Mouse (Mus musculus) heart, postnatal 0 days (tissue): ENCODE data around the gene Ephb1. TPM values are rescaled to one million over a fixed set of nuclear protein-coding genes. Genes with fewer than 3 reads are reported as not detected.

ENCODE experiments used
- ATAC-seq: fragments of 200-750 bp; cut with Nextera tagmentation; 2 replicates; pipeline ENCODE4 v1.8.0; 2017; ENCODE audit warnings: low read depth, moderate number of reproducible peaks, moderate library complexity; ENCODE audit not compliant: insufficient read depth
- DNase-seq: peaks from one replicate; pipeline ENCODE4 v3.0.0-alpha.2; 2016; ENCODE audit warnings: low spot score
- H3K27ac ChIP-seq: fragments of 300-500 bp; sonication (generic); 2 replicates; pipeline ENCODE4 v1.5.1; 2014; ENCODE audit warnings: low read depth, mild to moderate bottlenecking
- H3K27me3 ChIP-seq: fragments of 300-500 bp; sonication (generic); 2 replicates; pipeline ENCODE4 v1.6.1; 2014; ENCODE audit warnings: low read length, mixed read lengths; ENCODE audit not compliant: control insufficient read depth, insufficient read depth
- H3K36me3 ChIP-seq: fragments of 300-500 bp; sonication (generic); replicated peaks from 2 replicates; pipeline ENCODE4 v1.6.1; 2014; ENCODE audit warnings: low read length, mixed read lengths; ENCODE audit not compliant: control insufficient read depth, insufficient read depth
- H3K4me1 ChIP-seq: fragments of 300-500 bp; sonication (generic); 2 replicates; pipeline ENCODE4 v1.6.1; 2014; ENCODE audit warnings: antibody characterized with exemption; ENCODE audit not compliant: control insufficient read depth, insufficient read depth
- H3K4me2 ChIP-seq: fragments of 300-500 bp; sonication (generic); 2 replicates; pipeline ENCODE4 v1.6.1; 2014; ENCODE audit warnings: low read depth, mild to moderate bottlenecking, low read length, moderate library complexity
- H3K4me3 ChIP-seq: fragments of 300-500 bp; sonication (generic); 2 replicates; pipeline ENCODE4 v1.5.1; 2014; ENCODE audit warnings: low read depth, low read length
- H3K9ac ChIP-seq: fragments of 300-500 bp; sonication (generic); replicated peaks from 2 replicates; pipeline ENCODE4 v1.6.1; 2014; ENCODE audit warnings: low read depth, low read length, mixed read lengths
- H3K9me3 ChIP-seq: fragments of 300-500 bp; sonication (generic); replicated peaks from 2 replicates; pipeline ENCODE4 v1.6.1; 2016; ENCODE audit warnings: low read length; ENCODE audit not compliant: control insufficient read depth
- CTCF ChIP-seq: IDR thresholded peaks from 2 replicates; pipeline ENCODE4 v1.5.1; 2016; ENCODE audit warnings: antibody characterized with exemption, control low read depth, low read depth
- EP300 ChIP-seq: IDR thresholded peaks from 2 replicates; pipeline ENCODE4 v1.6.1; 2016; ENCODE audit warnings: antibody characterized with exemption, low read depth
- WGBS: fragments of 180-500 bp; shearing (Covaris S2); extraction: QIAGEN DNeasy Blood & Tissue Kit; methylation state at CpG from one replicate; pipeline ENCODE4 v1.1.7; 2014; 5-methylcytosine and 5-hydroxymethylcytosine counted together
- polyA plus RNA-seq: library from polyadenylated mRNA; unstranded; fragments of >200 nt; fragmentation: Nextera tagmentation; extraction: Ambion mirVana; gene quantifications from 2 replicates; pipeline ENCODE4 v1.2.1, GENCODE M21; 2015
- total RNA-seq: library from RNA; depleted of rRNA; stranded (reverse); fragments of >200 nt; gene quantifications from 2 replicates; pipeline ENCODE4 v1.2.3, GENCODE M21; 2014; ENCODE audit warnings: low replicate concordance

Gene Ephb1
- total and polyA plus RNA-seq, 2 experiments from 2014 or later, result 0.96 to 2.1 TPM

DNA sequence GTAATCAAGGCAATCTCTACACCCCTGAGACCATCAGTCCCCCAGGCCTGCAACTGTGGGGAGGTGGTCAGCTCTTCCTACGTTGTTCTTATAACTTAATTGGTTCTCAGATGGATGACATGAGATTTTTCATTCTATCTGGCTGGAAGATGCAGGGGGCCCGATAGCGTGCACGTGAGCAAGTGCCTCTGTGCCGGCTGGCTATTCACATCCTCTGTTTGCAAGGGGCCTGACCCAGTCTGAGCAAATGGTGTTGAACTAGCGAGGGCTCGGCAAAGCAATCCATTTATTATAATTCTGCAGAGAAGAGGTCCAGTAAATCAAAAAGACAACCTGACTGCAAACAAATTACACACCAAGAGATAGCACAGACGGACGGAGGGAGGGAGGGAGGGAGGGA, 93.0 kb downstream of the Ephb1 start:
- Histone ChIP-seq H3K27me3 (peaks cover 88% of the 10 kb centered on the region), H3K4me3 (no peak overlapping the region), H3K9me3 (no peaks in the 10 kb centered on the region), H3K36me3 (no peaks in the 10 kb centered on the region), H3K4me1 (peaks cover 7% of the 10 kb centered on the region; the same call in 1 of the 2 replicates), H3K27ac (no peak overlapping the region), H3K4me2 (no peak overlapping the region), H3K9ac (no peak overlapping the region)
- 23% methylated on average over 9 of the region's 9 CpGs for WGBS
- ATAC-seq, result no peak
- no peak for TF ChIP-seq CTCF
- TF ChIP-seq EP300, result no peak
- DNase-seq, result no peak

DNA sequence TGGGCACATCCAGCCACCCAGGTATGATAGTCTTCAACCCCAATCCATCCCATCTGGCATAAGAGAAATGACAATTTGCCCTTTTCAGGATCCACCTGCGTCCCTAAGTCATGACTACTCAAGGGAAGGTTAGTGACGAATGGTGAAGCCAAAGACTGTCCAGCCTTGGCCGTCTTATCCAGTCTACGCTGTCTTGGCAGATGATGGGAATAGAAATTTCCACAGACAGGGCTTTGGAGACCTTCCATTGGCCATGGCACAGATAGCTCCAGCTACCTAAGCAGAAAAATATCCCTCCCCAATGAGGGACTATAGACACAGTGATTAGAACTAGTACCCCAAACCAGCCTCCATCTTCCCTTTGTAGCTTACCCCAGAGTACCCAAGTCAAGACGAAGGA, 98.1 kb downstream of the Ephb1 start:
- Histone ChIP-seq H3K4me2 (no peak overlapping the region), H3K9me3 (no peaks in the 10 kb centered on the region), H3K4me3 (no peak overlapping the region), H3K27me3 (peaks cover 74% of the 10 kb centered on the region), H3K4me1 (no peaks in the 10 kb centered on the region), H3K27ac (no peak overlapping the region), H3K36me3 (no peaks in the 10 kb centered on the region), H3K9ac (no peak overlapping the region)
- WGBS, result 83% methylated on average over 5 of the region's 5 CpGs
- ATAC-seq, result no peak
- TF ChIP-seq EP300, result no peak
- TF ChIP-seq CTCF, result no peak
- no peak for DNase-seq

- Histone ChIP-seq H3K4me1 (no peaks in the 10 kb centered on the region), H3K9ac (no peak overlapping the region), H3K27me3 (peaks cover 68% of the 10 kb centered on the region), H3K27ac (no peak overlapping the region), H3K4me3 (no peak overlapping the region), H3K4me2 (no peak overlapping the region), H3K36me3 (no peaks in the 10 kb centered on the region), H3K9me3 (no peaks in the 10 kb centered on the region)
- DNase-seq (no peak), ATAC-seq (no peak)
- WGBS, result 76% methylated on average over 6 of the region's 6 CpGs
- no peak for TF ChIP-seq CTCF
- TF ChIP-seq EP300, result no peak
Measured at GRCm38 (mm10) chr9:102255803-102256202, 98.7 kb downstream of the Ephb1 start.

GRCm38 (mm10) chr9:102249124-102249816, 105.2 kb downstream of the Ephb1 start:
- Histone ChIP-seq H3K27me3 (peaks cover 28% of the 10 kb centered on the region), H3K27ac (no peak overlapping the region), H3K4me2 (no peak overlapping the region), H3K4me3 (no peak overlapping the region), H3K9me3 (no peaks in the 10 kb centered on the region), H3K36me3 (no peaks in the 10 kb centered on the region), H3K4me1 (no peaks in the 10 kb centered on the region), H3K9ac (no peak overlapping the region)
- TF ChIP-seq EP300 (no peak), CTCF (no peak)
- 46% methylated on average over 9 of the region's 9 CpGs for WGBS
- no peak for DNase-seq
- ATAC-seq, result no peak

GRCm38 (mm10) chr9:102245551-102245950, 108.9 kb downstream of the Ephb1 start:
- ATAC-seq (no peak), DNase-seq (no peak)
- no peaks in the 10 kb centered on the region for H3K36me3 ChIP-seq
- H3K4me3 ChIP-seq, result no peak overlapping the region
- TF ChIP-seq CTCF (no peak), EP300 (no peak)
- H3K27me3 ChIP-seq, result peaks cover 34% of the 10 kb centered on the region
- H3K4me2 ChIP-seq, result no peak overlapping the region
- H3K27ac ChIP-seq, result no peak overlapping the region
- no peak overlapping the region for H3K9ac ChIP-seq
- no peaks in the 10 kb centered on the region for H3K4me1 ChIP-seq
- 72% methylated on average over 7 of the region's 7 CpGs for WGBS
- no peaks in the 10 kb centered on the region for H3K9me3 ChIP-seq

- H3K9ac ChIP-seq, result no peak overlapping the region
- H3K4me1 ChIP-seq, result no peaks in the 10 kb centered on the region
- H3K27me3 ChIP-seq, result peaks cover 26% of the 10 kb centered on the region; the same call in 1 of the 2 replicates
- H3K4me2 ChIP-seq, result no peak overlapping the region
- DNase-seq (no peak), ATAC-seq (no peak)
- TF ChIP-seq EP300 (no peak), CTCF (no peak)
- H3K27ac ChIP-seq, result no peak overlapping the region
- no peak overlapping the region for H3K4me3 ChIP-seq
- H3K9me3 ChIP-seq, result no peaks in the 10 kb centered on the region
- 41% methylated on average over 7 of the region's 7 CpGs for WGBS
- H3K36me3 ChIP-seq, result no peaks in the 10 kb centered on the region
Measured at GRCm38 (mm10) chr9:102243296-102243695, 111.2 kb downstream of the Ephb1 start.
